Mouse (Mus musculus): ENCODE data around the gene Dnajc16. TPM values are rescaled to one million over a fixed set of nuclear protein-coding genes. Genes with fewer than 3 reads are reported as not detected.

Dnajc16 gene
- polyA plus RNA-seq (2015; fragmentation: Nextera tagmentation; extraction: Ambion mirVana) = 4.4 and 4.5 TPM in 2 replicates

- peak within 1 kb of the TSS; percentile 90 for H3K4me2 ChIP-seq (ENCODE audit: low read depth, low read length)
- peak; percentile 86 for ATAC-seq (replicated peaks; ENCODE audit: extremely low read depth, insufficient read depth, low FRiP score)
- H3K27me3 ChIP-seq (ENCODE audit: control insufficient read depth, insufficient read depth, low read length) = no peaks in the 10 kb centered on the region
- no peaks in the 10 kb centered on the region for H3K9me3 ChIP-seq (replicated peaks; ENCODE audit: control insufficient read depth, low read length)
- peaks cover 5% of the 10 kb centered on the region; the same call in 1 of the 2 replicates for H3K36me3 ChIP-seq (ENCODE audit: control insufficient read depth, insufficient read depth)
- under 1% methylated on average over 42 of the region's 42 CpGs for WGBS
- peaks cover 20% of the 10 kb centered on the region for H3K4me1 ChIP-seq (ENCODE audit: control insufficient read depth, insufficient read depth, low read length)
- peak within 1 kb of the TSS; percentile 97 for H3K4me3 ChIP-seq (ENCODE audit: low read length)
- peak within 1 kb of the TSS; percentile 97 for H3K9ac ChIP-seq (ENCODE audit: low read length)
- peak within 1 kb of the TSS; percentile 87 for H3K27ac ChIP-seq (ENCODE audit: low read length)
Measured at GRCm38 (mm10) chr4:141790524-141790990, at the start of gene Dnajc16. Dnajc16 (minus strand) TSS chr4:141790931.

- 45% methylated on average over 5 of the region's 5 CpGs for WGBS
- Histone ChIP-seq H3K27ac (ENCODE audit: low read length) (no peak overlapping the region), H3K9ac (ENCODE audit: low read length) (no peak overlapping the region), H3K36me3 (ENCODE audit: control insufficient read depth, insufficient read depth) (no peaks in the 10 kb centered on the region), H3K4me1 (ENCODE audit: control insufficient read depth, insufficient read depth, low read length) (peaks cover 3% of the 10 kb centered on the region; the same call in 1 of the 2 replicates), H3K27me3 (ENCODE audit: control insufficient read depth, insufficient read depth, low read length) (no peaks in the 10 kb centered on the region), H3K9me3 (replicated peaks; ENCODE audit: control insufficient read depth, low read length) (no peaks in the 10 kb centered on the region), H3K4me3 (ENCODE audit: low read length) (no peak overlapping the region), H3K4me2 (ENCODE audit: low read depth, low read length) (no peak overlapping the region)
- no peak for ATAC-seq (replicated peaks; ENCODE audit: extremely low read depth, insufficient read depth, low FRiP score)
Measured at GRCm38 (mm10) chr4:141834536-141835095, 43.9 kb upstream of the Dnajc16 start.

- H3K4me3 ChIP-seq (ENCODE audit: low read length) = no peak overlapping the region
- WGBS = 36% methylated on average over 1 of the region's 1 CpGs
- no peaks in the 10 kb centered on the region for H3K27me3 ChIP-seq (ENCODE audit: control insufficient read depth, insufficient read depth, low read length)
- no peak for ATAC-seq (replicated peaks; ENCODE audit: extremely low read depth, insufficient read depth, low FRiP score)
- no peaks in the 10 kb centered on the region for H3K36me3 ChIP-seq (ENCODE audit: control insufficient read depth, insufficient read depth)
- no peak overlapping the region for H3K4me2 ChIP-seq (ENCODE audit: low read depth, low read length)
- H3K27ac ChIP-seq (ENCODE audit: low read length) = no peak overlapping the region
- no peaks in the 10 kb centered on the region for H3K9me3 ChIP-seq (replicated peaks; ENCODE audit: control insufficient read depth, low read length)
- H3K4me1 ChIP-seq (ENCODE audit: control insufficient read depth, insufficient read depth, low read length) = peaks cover 3% of the 10 kb centered on the region; the same call in 1 of the 2 replicates
- H3K9ac ChIP-seq (ENCODE audit: low read length) = no peak overlapping the region
Measured at GRCm38 (mm10) chr4:141833911-141834310, 43.2 kb upstream of the Dnajc16 start.

- Histone ChIP-seq H3K36me3 (ENCODE audit: control insufficient read depth, insufficient read depth) (no peaks in the 10 kb centered on the region), H3K9ac (ENCODE audit: low read length) (no peak overlapping the region), H3K4me3 (ENCODE audit: low read length) (no peak overlapping the region), H3K9me3 (replicated peaks; ENCODE audit: control insufficient read depth, low read length) (no peaks in the 10 kb centered on the region), H3K4me1 (ENCODE audit: control insufficient read depth, insufficient read depth, low read length) (peaks cover 12% of the 10 kb centered on the region), H3K4me2 (ENCODE audit: low read depth, low read length) (no peak overlapping the region), H3K27ac (ENCODE audit: low read length) (no peak overlapping the region), H3K27me3 (ENCODE audit: control insufficient read depth, insufficient read depth, low read length) (no peaks in the 10 kb centered on the region)
- no peak for ATAC-seq (replicated peaks; ENCODE audit: extremely low read depth, insufficient read depth, low FRiP score)
- 70% methylated on average over 7 of the region's 7 CpGs for WGBS
Measured at GRCm38 (mm10) chr4:141831361-141831760, 40.6 kb upstream of the Dnajc16 start.

GRCm38 (mm10) chr4:141830381-141830780, 39.6 kb upstream of the Dnajc16 start:
- Histone ChIP-seq H3K4me2 (ENCODE audit: low read depth, low read length) (no peak overlapping the region), H3K36me3 (ENCODE audit: control insufficient read depth, insufficient read depth) (no peaks in the 10 kb centered on the region), H3K4me1 (ENCODE audit: control insufficient read depth, insufficient read depth, low read length) (peaks cover 9% of the 10 kb centered on the region), H3K4me3 (ENCODE audit: low read length) (no peak overlapping the region), H3K27me3 (ENCODE audit: control insufficient read depth, insufficient read depth, low read length) (no peaks in the 10 kb centered on the region), H3K9ac (ENCODE audit: low read length) (no peak overlapping the region), H3K9me3 (replicated peaks; ENCODE audit: control insufficient read depth, low read length) (no peaks in the 10 kb centered on the region), H3K27ac (ENCODE audit: low read length) (no peak overlapping the region)
- no peak for ATAC-seq (replicated peaks; ENCODE audit: extremely low read depth, insufficient read depth, low FRiP score)
- WGBS = 55% methylated on average over 11 of the region's 11 CpGs

GRCm38 (mm10) chr4:141828177-141828576, 37.4 kb upstream of the Dnajc16 start:
- Histone ChIP-seq H3K4me1 (ENCODE audit: control insufficient read depth, insufficient read depth, low read length) (peaks cover 9% of the 10 kb centered on the region), H3K4me2 (ENCODE audit: low read depth, low read length) (no peak overlapping the region), H3K27me3 (ENCODE audit: control insufficient read depth, insufficient read depth, low read length) (no peaks in the 10 kb centered on the region), H3K4me3 (ENCODE audit: low read length) (no peak overlapping the region), H3K9ac (ENCODE audit: low read length) (no peak overlapping the region), H3K27ac (ENCODE audit: low read length) (peak overlapping the region; percentile 34; the same call in 1 of the 2 replicates), H3K36me3 (ENCODE audit: control insufficient read depth, insufficient read depth) (no peaks in the 10 kb centered on the region), H3K9me3 (replicated peaks; ENCODE audit: control insufficient read depth, low read length) (no peaks in the 10 kb centered on the region)
- ATAC-seq (replicated peaks; ENCODE audit: extremely low read depth, insufficient read depth, low FRiP score) = 0 out of 2 replicates have a peak, but pooled peaks have one; percentile 28
- 46% methylated on average over 4 of the region's 4 CpGs for WGBS

- Histone ChIP-seq H3K27ac (ENCODE audit: low read length) (no peak overlapping the region), H3K4me1 (ENCODE audit: control insufficient read depth, insufficient read depth, low read length) (peaks cover 9% of the 10 kb centered on the region), H3K27me3 (ENCODE audit: control insufficient read depth, insufficient read depth, low read length) (no peaks in the 10 kb centered on the region), H3K36me3 (ENCODE audit: control insufficient read depth, insufficient read depth) (no peaks in the 10 kb centered on the region), H3K4me2 (ENCODE audit: low read depth, low read length) (no peak overlapping the region), H3K4me3 (ENCODE audit: low read length) (no peak overlapping the region), H3K9me3 (replicated peaks; ENCODE audit: control insufficient read depth, low read length) (no peaks in the 10 kb centered on the region), H3K9ac (ENCODE audit: low read length) (no peak overlapping the region)
- no peak for ATAC-seq (replicated peaks; ENCODE audit: extremely low read depth, insufficient read depth, low FRiP score)
- 76% methylated on average over 2 of the region's 2 CpGs for WGBS
Measured at GRCm38 (mm10) chr4:141827401-141827800, 36.7 kb upstream of the Dnajc16 start.

- no peaks in the 10 kb centered on the region for H3K36me3 ChIP-seq (ENCODE audit: control insufficient read depth, insufficient read depth)
- H3K4me2 ChIP-seq (ENCODE audit: low read depth, low read length) = no peak within 1 kb of the TSS
- H3K4me1 ChIP-seq (ENCODE audit: control insufficient read depth, insufficient read depth, low read length) = peaks cover 11% of the 10 kb centered on the region
- no peaks in the 10 kb centered on the region for H3K9me3 ChIP-seq (replicated peaks; ENCODE audit: control insufficient read depth, low read length)
- no peak within 1 kb of the TSS for H3K4me3 ChIP-seq (ENCODE audit: low read length)
- no peaks in the 10 kb centered on the region for H3K27me3 ChIP-seq (ENCODE audit: control insufficient read depth, insufficient read depth, low read length)
- no peak within 1 kb of the TSS for H3K27ac ChIP-seq (ENCODE audit: low read length)
- 65% methylated on average over 5 of the region's 5 CpGs for WGBS
- no peak within 1 kb of the TSS for H3K9ac ChIP-seq (ENCODE audit: low read length)
- no peak for ATAC-seq (replicated peaks; ENCODE audit: extremely low read depth, insufficient read depth, low FRiP score)
Measured at GRCm38 (mm10) chr4:141826060-141826459, 35.3 kb upstream of the Dnajc16 start, which contains the start of gene Cela2a. Cela2a (minus strand) TSS chr4:141826160.

GRCm38 (mm10) chr4:141822979-141823378, 32.2 kb upstream of the Dnajc16 start:
- 52% methylated on average over 3 of the region's 3 CpGs for WGBS
- peaks cover 7% of the 10 kb centered on the region for H3K4me1 ChIP-seq (ENCODE audit: control insufficient read depth, insufficient read depth, low read length)
- no peaks in the 10 kb centered on the region for H3K9me3 ChIP-seq (replicated peaks; ENCODE audit: control insufficient read depth, low read length)
- H3K4me2 ChIP-seq (ENCODE audit: low read depth, low read length) = no peak overlapping the region
- H3K27ac ChIP-seq (ENCODE audit: low read length) = no peak overlapping the region
- no peak overlapping the region for H3K9ac ChIP-seq (ENCODE audit: low read length)
- ATAC-seq (replicated peaks; ENCODE audit: extremely low read depth, insufficient read depth, low FRiP score) = no peak
- no peaks in the 10 kb centered on the region for H3K36me3 ChIP-seq (ENCODE audit: control insufficient read depth, insufficient read depth)
- no peaks in the 10 kb centered on the region for H3K27me3 ChIP-seq (ENCODE audit: control insufficient read depth, insufficient read depth, low read length)
- H3K4me3 ChIP-seq (ENCODE audit: low read length) = no peak overlapping the region

All from heart, embryonic 16.5 days (tissue).